Mouse (Mus musculus) embryonic facial prominence, embryonic 14.5 days (tissue): Measurements from ENCODE around the gene Hdac7. TPM values are rescaled to one million over a fixed set of nuclear protein-coding genes. Genes with fewer than 3 reads are reported as not detected.

Source experiments
- ATAC-seq: fragments of 200-750 bp; cut with Nextera tagmentation; 2 replicates; pipeline ENCODE4 v1.8.0; 2017; ENCODE audit warnings: low read depth, moderate number of reproducible peaks, moderate TSS enrichment
- DNase-seq: peaks from one replicate; pipeline ENCODE4 v3.0.0-alpha.2; 2015; ENCODE audit warnings: low spot score
- H3K27ac ChIP-seq: fragments of 300-500 bp; sonication (generic); replicated peaks from 2 replicates; pipeline ENCODE4 v1.5.1; 2014; ENCODE audit warnings: low read depth, mild to moderate bottlenecking, low read length, moderate library complexity
- H3K27me3 ChIP-seq: fragments of 300-500 bp; sonication (generic); replicated peaks from 2 replicates; pipeline ENCODE4 v1.6.1; 2014; ENCODE audit warnings: low read length; ENCODE audit not compliant: control insufficient read depth, insufficient read depth
- H3K36me3 ChIP-seq: fragments of 300-500 bp; sonication (generic); 2 replicates; pipeline ENCODE4 v1.6.1; 2014; ENCODE audit warnings: low read length, mixed read lengths; ENCODE audit not compliant: control insufficient read depth, insufficient read depth
- H3K4me1 ChIP-seq: fragments of 300-500 bp; sonication (generic); 2 replicates; pipeline ENCODE4 v1.6.1; 2014; ENCODE audit warnings: antibody characterized with exemption, low read length; ENCODE audit not compliant: control insufficient read depth, insufficient read depth
- H3K4me2 ChIP-seq: fragments of 300-500 bp; sonication (generic); 2 replicates; pipeline ENCODE4 v1.6.1; 2014; ENCODE audit warnings: low read depth, mild to moderate bottlenecking, low read length, moderate library complexity, mixed read lengths
- H3K4me3 ChIP-seq: fragments of 300-500 bp; sonication (generic); 2 replicates; pipeline ENCODE4 v1.5.1; 2014; ENCODE audit warnings: low read depth, mild to moderate bottlenecking, low read length
- H3K9ac ChIP-seq: fragments of 300-500 bp; sonication (generic); 2 replicates; pipeline ENCODE4 v1.6.1; 2014; ENCODE audit warnings: low read depth, mild to moderate bottlenecking, low read length, moderate library complexity, mixed read lengths
- H3K9me3 ChIP-seq: fragments of 300-500 bp; sonication (generic); 2 replicates; pipeline ENCODE4 v1.6.1; 2016; ENCODE audit warnings: low read length; ENCODE audit not compliant: control insufficient read depth
- WGBS: fragments of 180-500 bp; shearing (Covaris S2); extraction: QIAGEN DNeasy Blood & Tissue Kit; methylation state at CpG from one replicate; pipeline ENCODE4 v1.1.7; 2014; 5-methylcytosine and 5-hydroxymethylcytosine counted together
- polyA plus RNA-seq: library from polyadenylated mRNA; unstranded; fragments of >200 nt; fragmentation: Nextera tagmentation; extraction: Ambion mirVana; gene quantifications from 2 replicates; pipeline ENCODE4 v1.2.1, GENCODE M21; 2014

The Hdac7 gene
- polyA plus RNA-seq, 1 experiment from 2014 or later: 30.8 TPM

GRCm38 (mm10) chr15:97864361-97865045 is 20.2 kb upstream of the Hdac7 start:
- Histone ChIP-seq H3K36me3 (no peaks in the 10 kb centered on the region), H3K9me3 (0 out of 2 replicates have a peak, but pooled peaks cover 7% of the 10 kb centered on the region), H3K9ac (no peak overlapping the region), H3K4me2 (no peak overlapping the region), H3K4me3 (no peak overlapping the region), H3K4me1 (no peaks in the 10 kb centered on the region), H3K27me3 (no peaks in the 10 kb centered on the region), H3K27ac (no peak overlapping the region)
- 57% methylated on average over 8 of the region's 8 CpGs for WGBS
- ATAC-seq: no peak
- no peak for DNase-seq

DNA sequence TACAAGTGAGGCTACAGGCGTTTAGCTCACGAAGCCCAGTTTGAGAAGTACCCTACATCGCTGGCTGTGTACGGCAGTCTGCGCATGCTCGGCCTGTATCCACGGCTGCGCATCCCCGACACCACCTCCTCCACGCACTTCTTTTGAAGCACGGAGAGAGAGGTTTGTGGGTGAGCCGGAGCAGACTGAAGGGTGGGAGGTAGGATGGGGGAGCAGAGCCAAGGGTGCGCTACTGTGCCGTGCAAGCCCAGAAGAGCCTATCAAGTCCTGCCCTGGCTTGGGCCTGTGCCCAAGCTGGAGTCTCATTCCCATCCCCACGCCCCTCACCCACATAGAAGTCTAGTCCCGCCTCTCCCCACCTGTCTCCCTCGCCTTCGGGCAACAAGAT is 19.2 kb upstream of the Hdac7 start:
- DNase-seq (no peak), ATAC-seq (0 out of 2 replicates have a peak, but pooled peaks have one; percentile 41)
- H3K4me2 ChIP-seq: no peak overlapping the region
- H3K9ac ChIP-seq: no peak overlapping the region
- H3K4me3 ChIP-seq: no peak overlapping the region
- H3K27me3 ChIP-seq: no peaks in the 10 kb centered on the region
- no peaks in the 10 kb centered on the region for H3K36me3 ChIP-seq
- no peak overlapping the region for H3K27ac ChIP-seq
- no peaks in the 10 kb centered on the region for H3K4me1 ChIP-seq
- 0 out of 2 replicates have a peak, but pooled peaks cover 7% of the 10 kb centered on the region for H3K9me3 ChIP-seq
- WGBS: 75% methylated on average over 18 of the region's 18 CpGs

- DNase-seq (no peak), ATAC-seq (no peak)
- H3K9ac ChIP-seq: no peak overlapping the region
- WGBS: 57% methylated on average over 14 of the region's 14 CpGs
- no peak overlapping the region for H3K4me3 ChIP-seq
- no peaks in the 10 kb centered on the region for H3K27me3 ChIP-seq
- H3K4me2 ChIP-seq: no peak overlapping the region
- no peaks in the 10 kb centered on the region for H3K4me1 ChIP-seq
- H3K9me3 ChIP-seq: 0 out of 2 replicates have a peak, but pooled peaks cover 7% of the 10 kb centered on the region
- H3K27ac ChIP-seq: no peak overlapping the region
- no peaks in the 10 kb centered on the region for H3K36me3 ChIP-seq
Measured at GRCm38 (mm10) chr15:97862881-97863493, 18.7 kb upstream of the Hdac7 start.

- Histone ChIP-seq H3K4me2 (no peak overlapping the region), H3K9me3 (no peaks in the 10 kb centered on the region), H3K27me3 (no peaks in the 10 kb centered on the region), H3K9ac (no peak overlapping the region), H3K4me3 (no peak overlapping the region), H3K27ac (no peak overlapping the region), H3K4me1 (no peaks in the 10 kb centered on the region), H3K36me3 (no peaks in the 10 kb centered on the region)
- ATAC-seq (no peak), DNase-seq (no peak)
- 82% methylated on average over 3 of the region's 3 CpGs for WGBS
Measured at GRCm38 (mm10) chr15:97860353-97860752, 16.1 kb upstream of the Hdac7 start.

GRCm38 (mm10) chr15:97858431-97858830 is 14.1 kb upstream of the Hdac7 start:
- DNase-seq (no peak), ATAC-seq (no peak)
- H3K36me3 ChIP-seq: no peaks in the 10 kb centered on the region
- no peak overlapping the region for H3K4me3 ChIP-seq
- no peak overlapping the region for H3K27ac ChIP-seq
- no peaks in the 10 kb centered on the region for H3K9me3 ChIP-seq
- no peaks in the 10 kb centered on the region for H3K27me3 ChIP-seq
- no peak overlapping the region for H3K9ac ChIP-seq
- no peak overlapping the region for H3K4me2 ChIP-seq
- H3K4me1 ChIP-seq: no peaks in the 10 kb centered on the region
- WGBS: 73% methylated on average over 4 of the region's 4 CpGs

GRCm38 (mm10) chr15:97854551-97854950 is 10.2 kb upstream of the Hdac7 start:
- Histone ChIP-seq H3K27ac (no peak overlapping the region), H3K9ac (no peak overlapping the region), H3K4me1 (no peaks in the 10 kb centered on the region), H3K4me2 (no peak overlapping the region), H3K9me3 (no peaks in the 10 kb centered on the region), H3K4me3 (no peak overlapping the region), H3K27me3 (no peaks in the 10 kb centered on the region), H3K36me3 (no peaks in the 10 kb centered on the region)
- ATAC-seq (no peak), DNase-seq (no peak)
- 63% methylated on average over 6 of the region's 6 CpGs for WGBS

DNA sequence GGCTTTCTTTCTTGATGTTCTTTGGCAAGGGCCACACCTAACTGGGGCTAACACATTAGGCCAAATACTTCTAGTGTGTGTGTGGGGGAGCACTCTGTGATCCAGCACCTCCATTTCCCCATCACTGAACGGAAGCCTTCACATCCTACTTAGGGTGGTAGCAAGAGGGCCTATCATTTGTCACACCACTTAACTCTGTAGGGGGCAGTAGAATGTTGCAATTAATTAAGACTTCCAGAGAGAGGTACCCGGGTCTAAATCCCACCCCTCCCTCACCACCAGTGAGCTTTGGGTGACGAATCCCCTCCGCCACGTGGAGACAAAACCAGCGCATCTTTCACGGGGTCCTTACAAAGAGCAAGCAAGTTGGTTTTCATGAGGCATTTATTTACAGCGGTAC is 9.8 kb upstream of the Hdac7 start:
- Histone ChIP-seq H3K9me3 (no peaks in the 10 kb centered on the region), H3K36me3 (no peaks in the 10 kb centered on the region)
- 69% methylated on average over 8 of the region's 8 CpGs for WGBS

GRCm38 (mm10) chr15:97852291-97852690 is 8.0 kb upstream of the Hdac7 start:
- no peak overlapping the region for H3K27ac ChIP-seq
- no peak overlapping the region for H3K4me3 ChIP-seq
- 82% methylated on average over 3 of the region's 3 CpGs for WGBS
- H3K27me3 ChIP-seq: no peaks in the 10 kb centered on the region
- ATAC-seq: no peak
- H3K9ac ChIP-seq: no peak overlapping the region
- no peaks in the 10 kb centered on the region for H3K36me3 ChIP-seq
- H3K9me3 ChIP-seq: no peaks in the 10 kb centered on the region
- H3K4me1 ChIP-seq: no peaks in the 10 kb centered on the region
- H3K4me2 ChIP-seq: no peak overlapping the region
- DNase-seq: no peak

More for the DNA sequence above, 9.8 kb upstream of the Hdac7 start:
- DNase-seq (no peak), ATAC-seq (no peak)
- Histone ChIP-seq H3K4me1 (no peaks in the 10 kb centered on the region), H3K4me3 (no peak overlapping the region), H3K27ac (no peak overlapping the region), H3K4me2 (no peak overlapping the region), H3K9ac (no peak overlapping the region), H3K27me3 (no peaks in the 10 kb centered on the region)

- no peaks in the 10 kb centered on the region for H3K4me1 ChIP-seq
- DNase-seq (no peak), ATAC-seq (no peak)
- H3K36me3 ChIP-seq: no peaks in the 10 kb centered on the region
- H3K4me2 ChIP-seq: no peak overlapping the region
- no peaks in the 10 kb centered on the region for H3K27me3 ChIP-seq
- H3K9me3 ChIP-seq: no peaks in the 10 kb centered on the region
- no peak overlapping the region for H3K27ac ChIP-seq
- no peak overlapping the region for H3K4me3 ChIP-seq
- H3K9ac ChIP-seq: no peak overlapping the region
- WGBS: 84% methylated on average over 5 of the region's 5 CpGs
Measured at GRCm38 (mm10) chr15:97851011-97851410, 6.7 kb upstream of the Hdac7 start.
